Mouse (Mus musculus) kidney, adult 2 months (tissue): Measurements from ENCODE around the gene Atp5d. TPM values are rescaled to one million over a fixed set of nuclear protein-coding genes. Genes with fewer than 3 reads are reported as not detected.
A peak's percentile ranks its signal among the peaks of the same experiment; 100 is the strongest.

ENCODE experiments used
- DNase-seq: peaks from one replicate; pipeline ENCODE4 v3.0.0; 2021
- H3K27ac ChIP-seq: fragments of 200-500 bp; 2 replicates; pipeline ENCODE4 v1.5.1; 2012; ENCODE audit warnings: low read depth, low read length, control low read depth, inconsistent platforms; ENCODE audit not compliant: insufficient read depth
- H3K27me3 ChIP-seq: fragments of 200-500 bp; replicated peaks from 2 replicates; pipeline ENCODE4 v1.6.1; 2012; ENCODE audit warnings: mild to moderate bottlenecking, moderate library complexity, low read length, inconsistent platforms; ENCODE audit not compliant: control insufficient read depth, insufficient read depth
- H3K36me3 ChIP-seq: fragments of 200-500 bp; 2 replicates; pipeline ENCODE4 v1.6.1; 2012; ENCODE audit warnings: mild to moderate bottlenecking, moderate library complexity, low read length, inconsistent platforms; ENCODE audit not compliant: control insufficient read depth, insufficient read depth
- H3K4me1 ChIP-seq: fragments of 200-500 bp; 2 replicates; pipeline ENCODE4 v1.6.1; 2011; ENCODE audit warnings: low read length; ENCODE audit not compliant: control insufficient read depth, insufficient read depth
- H3K4me3 ChIP-seq: fragments of 200-500 bp; 2 replicates; pipeline ENCODE4 v1.5.1; 2011; ENCODE audit warnings: mild to moderate bottlenecking, low read depth, low read length, control low read depth; ENCODE audit not compliant: insufficient read depth
- CTCF ChIP-seq: fragments of 200-500 bp; conservative IDR thresholded peaks from 2 replicates; pipeline ENCODE4 v1.5.1; 2011; ENCODE audit warnings: low read depth, mild to moderate bottlenecking, control low read depth, low read length, moderate library complexity, mixed read lengths; ENCODE audit not compliant: insufficient read depth, insufficient read length
- POLR2A ChIP-seq: fragments of 200-500 bp; IDR thresholded peaks from one replicate; pipeline ENCODE4 v1.6.1; 2011; ENCODE audit warnings: low read depth, low read length, control low read depth
- WGBS: fragments of 180-500 bp; shearing (Covaris S2); methylation state at CpG from one replicate; pipeline ENCODE4 v1.1.7; 2018; 5-methylcytosine and 5-hydroxymethylcytosine counted together
- polyA plus RNA-seq: library from polyadenylated mRNA; depleted of rRNA; stranded (reverse); fragments of >200 nt; gene quantifications from 2 replicates; pipeline ENCODE4 v1.2.3, GENCODE M21; 2012

Atp5d gene
- polyA plus RNA-seq, 1 experiment, result 1,948 TPM

- peaks cover 8% of the 10 kb centered on the region; the same call in 1 of the 2 replicates for H3K36me3 ChIP-seq
- peak; percentile 99 for DNase-seq
- under 1% methylated on average over 55 of the region's 55 CpGs for WGBS
- H3K27ac ChIP-seq, result peak overlapping the region; percentile 97
- H3K4me3 ChIP-seq, result peak overlapping the region; percentile 29
- TF ChIP-seq POLR2A (no peak), CTCF (no peak)
- H3K27me3 ChIP-seq, result no peaks in the 10 kb centered on the region
- H3K4me1 ChIP-seq, result peaks cover 43% of the 10 kb centered on the region
Measured at GRCm38 (mm10) chr10:80159561-80160454, 21.4 kb downstream of the Atp5d start.

DNA sequence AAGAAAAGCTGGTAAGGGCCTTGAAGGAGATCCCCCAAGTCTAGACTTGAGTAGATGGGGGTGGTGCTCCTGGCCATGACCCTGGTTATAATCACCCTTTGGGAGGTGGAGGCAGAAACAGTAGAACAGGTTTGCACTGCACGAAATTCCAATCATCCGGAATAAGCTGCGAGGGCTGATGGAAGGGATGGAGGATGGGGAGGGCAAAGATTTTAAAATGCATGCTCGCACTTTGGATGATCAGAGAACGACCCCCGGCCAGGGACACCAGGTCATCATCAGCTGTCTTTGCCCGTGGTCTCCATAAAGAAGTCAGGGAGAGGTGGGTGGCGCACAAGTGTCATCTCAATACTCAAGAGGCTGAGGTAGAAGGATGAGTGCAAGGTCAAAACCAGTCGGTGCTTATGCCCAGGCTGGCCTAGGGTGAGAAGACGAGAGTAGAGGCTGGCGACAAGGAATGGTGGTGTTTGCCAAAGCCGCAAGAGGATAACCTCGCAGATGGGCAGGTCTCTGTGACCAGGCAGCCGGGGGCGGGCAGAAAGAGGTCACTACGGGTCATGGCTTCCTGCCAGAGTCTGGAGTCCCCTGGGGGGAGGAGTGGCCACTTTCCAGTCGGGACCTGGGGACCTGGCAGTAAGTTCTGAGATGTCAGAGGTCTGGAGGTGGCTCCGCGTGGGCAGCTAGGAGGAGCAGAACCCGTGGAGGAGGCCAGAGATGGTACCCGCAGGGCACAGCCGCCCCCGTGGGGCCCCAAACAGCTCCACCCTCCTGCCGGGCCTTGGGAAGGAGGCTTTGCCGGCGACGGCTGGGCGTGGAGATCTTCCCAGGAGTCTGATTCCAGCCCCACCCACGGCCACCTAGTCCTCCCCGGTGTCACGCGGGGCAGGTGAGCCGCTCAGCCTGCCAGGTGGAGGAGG, 22.3 kb downstream of the Atp5d start:
- DNase-seq, result peak; percentile 99
- H3K36me3 ChIP-seq, result peaks cover 4% of the 10 kb centered on the region; the same call in 1 of the 2 replicates
- WGBS, result 1% methylated on average over 33 of the region's 33 CpGs
- H3K27me3 ChIP-seq, result no peaks in the 10 kb centered on the region
- H3K4me3 ChIP-seq, result peak overlapping the region; percentile 30
- no peak for TF ChIP-seq CTCF
- TF ChIP-seq POLR2A, result no peak
- H3K4me1 ChIP-seq, result peaks cover 37% of the 10 kb centered on the region
- peak overlapping the region; percentile 97 for H3K27ac ChIP-seq

GRCm38 (mm10) chr10:80161522-80162242, 23.2 kb downstream of the Atp5d start:
- TF ChIP-seq POLR2A (no peak), CTCF (no peak)
- H3K27me3 ChIP-seq, result no peaks in the 10 kb centered on the region
- H3K4me3 ChIP-seq, result no peak overlapping the region
- peak; percentile 70 for DNase-seq
- peaks cover 2% of the 10 kb centered on the region; the same call in 1 of the 2 replicates for H3K36me3 ChIP-seq
- 9% methylated on average over 7 of the region's 7 CpGs for WGBS
- H3K27ac ChIP-seq, result peak overlapping the region; percentile 85
- peaks cover 34% of the 10 kb centered on the region for H3K4me1 ChIP-seq

DNA sequence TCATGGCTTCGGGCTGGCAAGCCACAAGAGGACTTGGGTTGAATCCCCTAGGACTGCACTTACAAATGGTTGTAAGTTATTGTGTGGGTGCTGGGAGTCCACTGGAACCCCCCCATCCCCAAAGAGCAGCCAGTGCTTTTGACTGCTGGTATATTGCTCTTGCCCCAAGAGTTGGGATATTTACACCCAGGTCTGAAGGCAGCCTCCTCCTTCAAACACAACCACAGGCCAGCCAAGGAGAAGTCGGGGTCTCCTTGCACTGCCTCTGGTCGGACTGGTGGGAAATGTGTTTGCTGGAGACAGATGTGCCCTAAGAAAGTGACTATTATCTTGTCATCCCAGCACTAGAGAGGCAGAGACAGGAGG, 23.8 kb downstream of the Atp5d start:
- DNase-seq, result no peak
- no peak overlapping the region for H3K4me3 ChIP-seq
- TF ChIP-seq CTCF, result no peak
- TF ChIP-seq POLR2A, result no peak
- peaks cover 34% of the 10 kb centered on the region for H3K4me1 ChIP-seq
- H3K27ac ChIP-seq, result peak overlapping the region; percentile 85
- H3K27me3 ChIP-seq, result no peaks in the 10 kb centered on the region
- H3K36me3 ChIP-seq, result no peaks in the 10 kb centered on the region; the same call in 1 of the 2 replicates
- 86% methylated on average over 3 of the region's 3 CpGs for WGBS

DNA sequence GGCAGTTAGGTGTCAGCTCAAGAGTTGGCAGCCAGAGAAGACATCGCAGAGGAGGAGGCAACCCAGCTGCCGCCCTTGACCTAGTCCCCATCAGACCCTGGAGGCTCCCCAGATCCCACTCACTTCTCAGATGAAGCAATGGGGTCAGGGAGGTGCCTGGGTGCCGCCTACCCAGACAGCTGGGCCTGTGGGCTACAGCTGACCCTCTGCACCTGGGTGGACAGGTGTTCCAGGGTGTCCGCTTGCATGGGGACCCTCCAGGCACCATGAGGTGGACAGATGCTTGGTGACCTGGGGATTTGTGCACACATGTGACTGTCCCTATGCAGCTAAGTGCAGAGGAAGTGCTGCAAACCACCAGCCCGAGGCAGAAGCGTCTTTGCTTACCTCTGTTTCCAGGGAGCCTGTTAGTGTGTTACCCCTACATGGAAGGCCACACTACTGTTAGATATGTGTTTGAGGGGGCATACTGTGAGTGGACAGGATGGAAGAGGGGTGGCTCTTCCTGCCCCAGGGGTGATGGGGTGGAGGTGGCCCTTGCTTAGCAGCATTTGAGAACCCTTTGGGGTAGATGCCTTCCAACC, 24.4 kb downstream of the Atp5d start:
- Histone ChIP-seq H3K27ac (no peak overlapping the region), H3K4me1 (peaks cover 34% of the 10 kb centered on the region)

DNA sequence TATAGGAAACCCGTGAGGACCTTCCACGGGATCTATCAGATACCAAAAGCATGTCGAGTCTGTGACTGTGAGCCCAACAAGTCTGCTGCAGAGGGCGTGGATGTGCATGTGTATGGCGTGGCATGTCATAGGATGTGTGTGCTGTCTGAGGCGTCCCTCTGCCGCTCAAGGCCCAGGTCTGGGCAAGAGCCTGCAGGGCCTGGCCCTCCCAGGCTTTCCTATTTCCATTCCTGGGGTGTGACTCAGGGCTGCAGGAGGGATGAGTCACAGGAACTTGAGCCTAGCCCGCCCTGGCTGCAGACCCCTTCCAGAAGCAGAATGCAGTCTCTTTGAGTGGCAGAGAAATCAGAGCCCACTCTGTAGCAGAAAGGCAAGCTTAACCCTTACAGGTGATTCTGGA, 25.3 kb downstream of the Atp5d start:
- peaks cover 30% of the 10 kb centered on the region for H3K4me1 ChIP-seq
- WGBS, result 80% methylated on average over 8 of the region's 8 CpGs
- no peaks in the 10 kb centered on the region for H3K27me3 ChIP-seq
- no peak overlapping the region for H3K4me3 ChIP-seq
- H3K27ac ChIP-seq, result peak overlapping the region; percentile 15; the same call in 1 of the 2 replicates
- peak; percentile 41 for DNase-seq
- TF ChIP-seq CTCF (no peak), POLR2A (no peak)
- no peaks in the 10 kb centered on the region for H3K36me3 ChIP-seq

More for the DNA sequence above, 24.4 kb downstream of the Atp5d start:
- DNase-seq, result no peak
- Histone ChIP-seq H3K27me3 (no peaks in the 10 kb centered on the region), H3K4me3 (no peak overlapping the region), H3K36me3 (no peaks in the 10 kb centered on the region)
- 75% methylated on average over 6 of the region's 6 CpGs for WGBS
- TF ChIP-seq POLR2A, result no peak
- no peak for TF ChIP-seq CTCF
